Mouse (Mus musculus): ENCODE data around the gene Map3k1. TPM values are rescaled to one million over a fixed set of nuclear protein-coding genes. Genes with fewer than 3 reads are reported as not detected.
"Not testable (repeated sequence)": the region's sequence is repeated elsewhere in the genome, so short reads cannot be mapped to it uniquely, and the experiment has no call there.

The Map3k1 gene
- polyA plus RNA-seq, 1 experiment from 2014 or later = 15.6 TPM

- Histone ChIP-seq H3K27ac (replicated peaks; ENCODE audit: low read depth, low read length) (no peak overlapping the region; the same call in 1 of the 2 replicates), H3K36me3 (ENCODE audit: control insufficient read depth, insufficient read depth, low read length) (no peaks in the 10 kb centered on the region), H3K9me3 (ENCODE audit: control insufficient read depth, low read length) (no peaks in the 10 kb centered on the region), H3K9ac (replicated peaks; ENCODE audit: low read length) (peak overlapping the region; percentile 49), H3K4me3 (replicated peaks; ENCODE audit: low read depth, low read length) (peak overlapping the region; percentile 42), H3K27me3 (ENCODE audit: control insufficient read depth, insufficient read depth, low read length) (no peaks in the 10 kb centered on the region), H3K4me1 (ENCODE audit: control insufficient read depth, insufficient read depth, low read length) (0 out of 2 replicates have a peak, but pooled peaks cover 3% of the 10 kb centered on the region), H3K4me2 (ENCODE audit: low read length) (peak overlapping the region; percentile 63)
- under 1% methylated on average over 65 of the region's 65 CpGs for WGBS
- ATAC-seq (ENCODE audit: low FRiP score, low TSS enrichment) (peak; percentile 99), DNase-seq (peak; percentile 98)
Observed at GRCm38 (mm10) chr13:111725165-111726077, 83.4 kb downstream of the Map3k1 start.

GRCm38 (mm10) chr13:111724811-111725164, 84.0 kb downstream of the Map3k1 start:
- Histone ChIP-seq H3K36me3 (ENCODE audit: control insufficient read depth, insufficient read depth, low read length) (no peaks in the 10 kb centered on the region), H3K4me3 (replicated peaks; ENCODE audit: low read depth, low read length) (peak overlapping the region; percentile 42), H3K4me2 (ENCODE audit: low read length) (peak overlapping the region; percentile 63), H3K9ac (replicated peaks; ENCODE audit: low read length) (0 out of 2 replicates have a peak overlapping the region, but pooled peaks have one; percentile 21), H3K4me1 (ENCODE audit: control insufficient read depth, insufficient read depth, low read length) (0 out of 2 replicates have a peak, but pooled peaks cover 3% of the 10 kb centered on the region), H3K9me3 (ENCODE audit: control insufficient read depth, low read length) (no peaks in the 10 kb centered on the region), H3K27me3 (ENCODE audit: control insufficient read depth, insufficient read depth, low read length) (no peaks in the 10 kb centered on the region), H3K27ac (replicated peaks; ENCODE audit: low read depth, low read length) (no peak overlapping the region)
- ATAC-seq (ENCODE audit: low FRiP score, low TSS enrichment) = peak; percentile 46; the same call in 1 of the 2 replicates
- under 1% methylated on average over 18 of the region's 18 CpGs for WGBS
- no peak for DNase-seq

GRCm38 (mm10) chr13:111719726-111720125, 89.1 kb downstream of the Map3k1 start:
- no peaks in the 10 kb centered on the region for H3K9me3 ChIP-seq (ENCODE audit: control insufficient read depth, low read length)
- H3K27me3 ChIP-seq (ENCODE audit: control insufficient read depth, insufficient read depth, low read length) = no peaks in the 10 kb centered on the region
- WGBS = 68% methylated on average over 9 of the region's 9 CpGs
- no peak overlapping the region for H3K4me2 ChIP-seq (ENCODE audit: low read length)
- DNase-seq (no peak), ATAC-seq (ENCODE audit: low FRiP score, low TSS enrichment) (no peak)
- no peak overlapping the region for H3K4me3 ChIP-seq (replicated peaks; ENCODE audit: low read depth, low read length)
- peaks cover 26% of the 10 kb centered on the region for H3K36me3 ChIP-seq (ENCODE audit: control insufficient read depth, insufficient read depth, low read length)
- H3K9ac ChIP-seq (replicated peaks; ENCODE audit: low read length) = no peak overlapping the region
- no peaks in the 10 kb centered on the region for H3K4me1 ChIP-seq (ENCODE audit: control insufficient read depth, insufficient read depth, low read length)
- no peak overlapping the region for H3K27ac ChIP-seq (replicated peaks; ENCODE audit: low read depth, low read length)

GRCm38 (mm10) chr13:111710531-111710930, 98.3 kb downstream of the Map3k1 start:
- Histone ChIP-seq H3K4me3 (replicated peaks; ENCODE audit: low read depth, low read length) (no peak overlapping the region), H3K4me2 (ENCODE audit: low read length) (no peak overlapping the region), H3K27me3 (ENCODE audit: control insufficient read depth, insufficient read depth, low read length) (no peaks in the 10 kb centered on the region), H3K27ac (replicated peaks; ENCODE audit: low read depth, low read length) (no peak overlapping the region), H3K36me3 (ENCODE audit: control insufficient read depth, insufficient read depth, low read length) (peaks cover 95% of the 10 kb centered on the region), H3K9me3 (ENCODE audit: control insufficient read depth, low read length) (no peaks in the 10 kb centered on the region), H3K9ac (replicated peaks; ENCODE audit: low read length) (no peak overlapping the region), H3K4me1 (ENCODE audit: control insufficient read depth, insufficient read depth, low read length) (no peaks in the 10 kb centered on the region)
- DNase-seq = no peak
- no peak for ATAC-seq (ENCODE audit: low FRiP score, low TSS enrichment)
- WGBS = 93% methylated on average over 4 of the region's 4 CpGs

GRCm38 (mm10) chr13:111703952-111704351, 104.8 kb downstream of the Map3k1 start:
- H3K4me2 ChIP-seq (ENCODE audit: low read length); H3K27ac ChIP-seq (replicated peaks; ENCODE audit: low read depth, low read length); H3K9ac ChIP-seq (replicated peaks; ENCODE audit: low read length); H3K4me3 ChIP-seq (replicated peaks; ENCODE audit: low read depth, low read length); H3K27me3 ChIP-seq (ENCODE audit: control insufficient read depth, insufficient read depth, low read length); ATAC-seq (ENCODE audit: low FRiP score, low TSS enrichment); DNase-seq; H3K9me3 ChIP-seq (ENCODE audit: control insufficient read depth, low read length); H3K4me1 ChIP-seq (ENCODE audit: control insufficient read depth, insufficient read depth, low read length): not testable (repeated sequence)
- 92% methylated on average over 4 of the region's 4 CpGs for WGBS
- H3K36me3 ChIP-seq (ENCODE audit: control insufficient read depth, insufficient read depth, low read length) = peaks cover 73% of the 10 kb centered on the region

GRCm38 (mm10) chr13:111703396-111703795, 105.4 kb downstream of the Map3k1 start:
- DNase-seq (no peak), ATAC-seq (ENCODE audit: low FRiP score, low TSS enrichment) (no peak)
- no peak overlapping the region for H3K27ac ChIP-seq (replicated peaks; ENCODE audit: low read depth, low read length)
- no peak overlapping the region for H3K4me3 ChIP-seq (replicated peaks; ENCODE audit: low read depth, low read length)
- H3K36me3 ChIP-seq (ENCODE audit: control insufficient read depth, insufficient read depth, low read length) = peaks cover 67% of the 10 kb centered on the region
- H3K9ac ChIP-seq (replicated peaks; ENCODE audit: low read length) = no peak overlapping the region
- H3K4me2 ChIP-seq (ENCODE audit: low read length) = no peak overlapping the region
- H3K27me3 ChIP-seq (ENCODE audit: control insufficient read depth, insufficient read depth, low read length) = no peaks in the 10 kb centered on the region
- H3K4me1 ChIP-seq (ENCODE audit: control insufficient read depth, insufficient read depth, low read length) = no peaks in the 10 kb centered on the region
- H3K9me3 ChIP-seq (ENCODE audit: control insufficient read depth, low read length) = no peaks in the 10 kb centered on the region
- WGBS = 97% methylated on average over 10 of the region's 10 CpGs

Other genes starting within 250 kb of the Map3k1 start
- not detected in 2 replicates for gene Gm10198, start 216.2 kb downstream of the Map3k1 start, polyA plus RNA-seq (2014; fragmentation: Nextera tagmentation; extraction: Ambion mirVana)
- 27.5 and 27.9 TPM in 2 replicates for gene Mier3, start 128.0 kb downstream of the Map3k1 start, polyA plus RNA-seq (2014; fragmentation: Nextera tagmentation; extraction: Ambion mirVana)

Measured in midbrain, embryonic 14.5 days (tissue).